Mouse (Mus musculus) mesoderm, embryonic 11.5 days (tissue): ENCODE measurements around the gene Lsm11.

Experiments used
- DNase-seq: peaks from one replicate; pipeline ENCODE4 v3.0.0-alpha.2; 2012; ENCODE audit warnings: low read depth, low spot score

The Lsm11 gene

GRCm38 (mm10) chr11:45944643-45945156 is at the start of gene Lsm11:
Lsm11 (minus strand) TSS chr11:45944935.
- peak; percentile 96 for DNase-seq

- DNase-seq = no peak
These were observed 47.4 kb upstream of the Lsm11 start for GRCm38 (mm10) chr11:45992087-45992486.

- DNase-seq = peak; percentile 27
These were observed 46.9 kb upstream of the Lsm11 start for GRCm38 (mm10) chr11:45991604-45992003.

- no peak for DNase-seq
These were observed 36.1 kb upstream of the Lsm11 start for GRCm38 (mm10) chr11:45980893-45981253.

DNA sequence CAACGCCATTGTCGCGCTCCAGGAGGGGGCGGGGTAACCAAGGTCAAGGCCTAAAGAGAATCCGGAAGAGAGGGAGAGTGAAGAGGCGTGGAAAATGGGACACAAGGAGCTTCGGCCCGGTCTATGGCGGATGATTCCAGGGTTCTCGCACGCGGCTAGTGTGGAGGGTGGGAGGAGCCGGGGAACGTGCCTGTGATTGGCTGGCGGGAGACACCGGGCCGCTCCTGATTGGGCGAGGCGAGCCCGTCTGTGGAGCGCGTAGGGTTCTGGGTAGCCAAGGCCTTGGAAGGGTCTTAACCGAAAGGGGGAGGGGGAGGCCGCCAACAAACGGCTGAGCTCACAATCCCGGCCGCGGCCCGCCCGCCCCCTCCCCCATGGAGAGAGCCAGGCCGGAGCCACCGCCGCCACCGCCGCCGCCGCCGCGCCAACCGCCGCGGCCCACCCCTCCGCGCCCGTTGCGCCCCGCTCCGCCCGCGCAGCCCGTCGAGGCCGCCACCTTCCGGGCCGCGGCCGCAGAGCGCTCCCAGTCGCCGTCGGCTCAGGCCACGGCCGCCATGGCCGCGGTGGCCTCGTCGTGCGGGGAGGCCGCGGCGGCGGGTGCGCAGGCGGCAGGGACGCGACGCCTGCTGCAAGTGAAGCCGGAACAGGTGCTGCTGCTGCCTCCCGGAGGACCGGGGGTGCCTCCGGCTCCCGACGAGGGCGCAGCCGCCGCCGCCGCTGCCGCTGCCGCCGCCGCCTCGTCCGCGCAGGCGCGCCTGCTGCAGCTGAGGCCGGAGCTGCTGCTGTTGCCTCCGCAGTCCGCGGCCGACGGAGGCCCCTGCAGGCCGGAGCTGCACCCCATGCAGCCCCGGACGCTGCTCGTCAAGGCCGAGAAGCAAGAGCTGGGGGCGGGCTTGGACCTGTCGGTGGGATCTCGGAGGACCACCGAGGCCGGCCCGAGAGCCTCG is 35.5 kb upstream of the Lsm11 start, which contains the start of gene Sox30:
Gene Sox30 (plus strand): TSS at position 365 of the 947 bp plus-strand sequence.
- peak; percentile 75 for DNase-seq

DNA sequence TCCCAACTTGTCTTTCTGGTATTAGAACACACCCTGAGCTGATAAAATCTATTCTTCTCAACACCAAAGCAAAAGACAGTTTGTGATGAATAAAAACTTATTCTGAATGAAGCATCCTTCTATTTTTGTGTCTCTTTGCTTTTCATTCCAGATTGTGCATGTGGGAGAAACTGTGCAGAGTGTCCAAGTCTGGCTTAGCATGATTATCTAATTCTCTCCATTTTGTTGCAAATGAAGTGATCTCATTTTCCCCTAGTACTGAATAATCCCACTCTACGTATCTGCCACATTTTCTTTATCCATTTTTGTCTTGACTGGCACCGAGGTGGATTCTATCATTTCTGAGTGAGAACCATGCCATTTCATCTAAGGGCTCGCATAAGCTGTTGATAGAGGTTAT is 31.3 kb upstream of the Lsm11 start:
- no peak for DNase-seq

DNA sequence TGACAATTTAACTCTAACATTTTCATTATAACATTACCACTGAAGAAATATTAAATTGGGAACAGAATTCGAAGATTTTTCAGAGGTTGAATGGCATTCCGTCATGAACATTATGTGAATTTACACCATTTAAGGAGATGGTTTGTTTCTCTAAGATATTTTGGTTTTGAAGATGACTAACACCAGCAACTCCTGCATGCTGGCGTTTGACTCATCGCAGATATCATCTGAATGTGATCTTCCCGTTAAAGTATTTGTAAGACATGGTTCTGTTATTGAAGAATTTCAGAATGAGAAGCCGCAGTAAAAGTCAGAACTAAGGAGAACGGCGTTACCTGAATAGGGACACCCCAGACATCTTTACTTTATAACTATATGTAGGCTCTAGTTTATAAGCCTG is 29.7 kb upstream of the Lsm11 start:
- no peak for DNase-seq

- no peak for DNase-seq
These were observed 28.9 kb upstream of the Lsm11 start for GRCm38 (mm10) chr11:45973635-45974034.

DNA sequence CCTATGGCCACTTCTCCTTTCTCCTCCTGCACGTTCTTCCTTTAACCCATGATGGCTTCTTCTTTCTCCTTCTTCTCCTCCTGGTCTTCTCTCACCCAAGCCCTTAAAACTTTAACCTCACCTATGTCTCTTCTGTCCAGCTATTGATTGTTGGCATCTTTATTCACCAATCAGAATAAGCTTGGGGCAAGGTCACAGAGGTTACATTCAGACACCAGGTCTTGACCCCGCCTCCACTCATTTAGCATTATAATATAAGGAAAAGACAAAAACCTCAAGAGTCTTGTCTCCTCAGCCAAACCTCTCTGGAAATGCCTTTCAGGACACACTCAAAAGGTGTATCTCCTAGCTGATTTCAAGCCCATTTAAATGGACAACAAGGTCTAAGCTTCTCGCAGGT is 23.7 kb upstream of the Lsm11 start:
- DNase-seq = no peak

GRCm38 (mm10) chr11:45966896-45967295 is 22.2 kb upstream of the Lsm11 start:
- DNase-seq = no peak

DNA sequence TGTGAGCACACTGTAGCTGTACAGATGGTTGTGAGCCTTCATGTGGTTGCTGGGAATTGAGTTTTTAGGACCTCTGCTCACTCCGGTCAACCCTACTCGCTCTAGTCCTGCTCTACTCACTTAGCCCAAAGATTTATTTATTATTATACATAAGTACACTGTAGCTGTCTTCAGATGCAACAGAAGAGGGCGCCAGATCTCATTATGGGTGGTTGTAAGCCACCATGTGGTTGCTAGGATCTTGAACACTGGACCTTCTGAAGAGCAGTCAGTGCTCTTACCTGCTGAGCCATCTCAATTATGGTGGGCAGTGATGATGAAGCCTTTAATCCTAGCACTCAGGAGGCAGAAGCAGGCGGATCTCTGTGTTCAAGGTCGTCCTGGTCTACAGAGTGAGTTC is 15.3 kb upstream of the Lsm11 start:
- DNase-seq = no peak

DNA sequence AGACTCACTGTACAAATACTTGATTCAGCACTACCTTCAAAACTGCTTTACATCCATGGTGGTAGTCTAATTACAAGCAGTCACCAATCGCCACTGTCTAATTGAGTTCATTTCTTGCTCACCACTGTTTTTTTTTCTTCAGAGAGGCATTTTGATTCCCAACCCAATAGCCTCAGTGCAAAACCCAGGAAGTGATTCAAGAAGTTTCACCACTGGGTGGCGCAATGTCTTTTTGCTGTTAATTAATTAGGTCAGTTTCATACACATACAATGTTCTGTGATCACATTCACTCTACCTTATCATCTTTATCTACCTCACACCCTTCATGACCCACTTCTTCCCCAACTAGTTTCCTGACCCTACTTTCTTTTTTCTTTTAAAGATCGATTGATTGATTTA is 14.9 kb upstream of the Lsm11 start:
- peak; percentile 10 for DNase-seq

DNA sequence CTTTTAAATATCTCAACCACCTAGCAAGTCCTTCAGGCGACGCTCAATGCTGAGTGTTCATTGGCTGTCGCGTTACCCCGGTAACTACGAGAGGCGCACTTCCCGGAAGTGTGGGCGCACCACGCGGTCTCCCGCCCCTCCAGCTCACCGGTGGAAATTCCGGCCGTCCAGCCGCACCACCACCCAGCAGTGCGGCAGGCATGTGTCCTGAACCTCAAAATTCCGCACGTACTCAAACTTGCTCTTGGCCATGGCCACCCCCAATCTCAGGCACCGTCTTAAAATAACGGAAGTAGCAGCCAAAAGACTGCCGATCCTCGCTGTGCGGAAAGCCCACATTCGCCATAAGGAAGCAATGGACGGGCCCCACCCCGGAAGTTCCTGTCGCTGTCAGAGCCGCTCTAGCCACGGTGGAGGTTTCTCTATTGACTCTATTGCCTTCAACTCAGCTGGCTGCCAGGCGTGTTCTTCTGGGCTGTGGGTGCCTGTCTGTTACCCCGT is 10.4 kb upstream of the Lsm11 start, which contains the start of gene Thg1l:
Gene Thg1l (minus strand): TSS at position 368 of the 501 bp plus-strand sequence.
- peak; percentile 94 for DNase-seq

DNA sequence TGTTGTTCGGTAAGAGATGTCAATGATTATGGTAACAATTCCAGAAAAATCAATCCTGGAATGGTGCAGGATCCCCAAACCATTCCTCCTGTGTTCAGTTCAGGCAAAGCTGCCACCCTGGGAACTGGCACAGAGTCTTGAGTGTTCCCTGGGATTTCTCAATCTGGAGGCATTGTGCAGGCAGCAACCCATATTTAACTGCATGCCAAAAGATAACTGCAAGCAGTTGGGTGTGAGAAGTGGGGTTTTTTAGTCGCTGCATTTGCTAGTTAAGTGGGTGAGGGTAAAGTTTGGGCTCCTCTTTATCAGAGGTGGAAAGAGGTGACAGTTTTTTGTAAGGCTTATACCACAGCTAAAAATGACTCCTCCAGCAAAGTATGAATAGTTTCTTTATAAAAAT is 2.8 kb upstream of the Lsm11 start:
- DNase-seq = no peak

DNA sequence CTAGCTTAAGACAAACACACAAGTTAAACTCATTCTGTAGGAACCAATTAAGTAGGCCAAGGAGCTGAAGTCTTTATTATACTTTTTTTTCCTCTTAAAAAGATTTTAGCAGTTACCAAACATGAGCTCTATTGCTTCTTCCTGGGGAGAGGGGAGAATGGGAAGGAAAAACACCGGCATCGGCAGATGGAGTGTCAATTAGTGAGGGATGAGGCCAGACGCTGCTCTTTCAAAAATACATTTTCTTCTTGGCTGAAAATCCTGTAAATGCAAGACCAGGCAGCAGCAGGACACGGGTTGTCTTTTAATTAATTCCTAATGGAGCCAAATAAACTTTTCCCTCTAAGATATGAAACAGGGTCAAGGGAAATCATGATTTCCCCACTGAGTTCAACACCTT is 2.1 kb upstream of the Lsm11 start:
- no peak for DNase-seq

GRCm38 (mm10) chr11:45943891-45944642 is 668 bp downstream of the Lsm11 start:
- peak; percentile 22 for DNase-seq

DNA sequence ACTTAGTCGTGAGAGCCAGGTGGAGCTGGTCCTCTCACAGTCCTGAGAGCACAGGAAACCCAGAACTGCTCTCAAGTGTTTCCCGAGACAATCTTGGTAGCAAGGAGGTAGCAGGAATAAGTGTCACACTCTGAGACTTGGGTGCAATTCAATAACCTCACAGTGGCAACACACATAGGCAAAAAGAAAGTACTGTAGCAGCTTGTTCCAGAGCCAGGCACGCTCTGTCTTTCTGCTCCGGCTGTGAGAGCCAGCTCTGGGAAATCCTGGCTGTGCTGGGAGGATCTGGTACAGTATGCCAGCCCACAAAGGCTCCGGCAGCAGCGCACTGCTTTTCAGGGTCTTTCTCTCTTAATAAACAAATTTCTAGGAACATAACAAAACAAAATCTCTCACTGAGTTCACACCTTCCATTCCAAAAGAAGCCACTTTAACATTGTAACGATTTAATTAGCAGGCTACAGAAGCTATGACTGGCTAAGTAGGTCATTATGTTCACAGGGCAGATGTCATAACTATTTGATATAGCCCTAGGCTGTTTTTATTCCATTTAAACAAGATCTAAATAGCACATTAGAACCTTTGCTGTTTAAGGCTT is 1.5 kb downstream of the Lsm11 start:
- DNase-seq = no peak

GRCm38 (mm10) chr11:45942281-45942680 is 2.5 kb downstream of the Lsm11 start:
- no peak for DNase-seq

DNA sequence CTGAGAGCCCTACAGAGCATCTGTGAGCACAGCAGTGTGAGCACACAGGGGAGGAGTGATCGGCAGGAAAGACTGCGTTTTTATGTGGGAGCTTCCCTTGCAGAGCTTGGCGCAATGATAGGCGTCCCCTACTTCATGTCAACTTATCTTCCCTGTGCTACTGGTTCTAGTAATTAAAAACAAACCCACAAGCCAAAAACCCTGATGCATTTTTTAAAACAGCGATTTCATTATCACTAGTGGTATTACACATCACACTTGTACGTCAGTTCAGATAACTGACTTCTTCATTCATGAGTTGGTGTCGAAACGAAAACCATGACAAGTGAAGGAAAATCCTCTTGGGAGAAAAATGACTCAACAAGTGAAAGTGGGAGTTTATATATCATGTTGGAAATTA is 5.8 kb downstream of the Lsm11 start:
- DNase-seq = no peak

- no peak for DNase-seq
These were observed 7.3 kb downstream of the Lsm11 start for GRCm38 (mm10) chr11:45937478-45937877.

- no peak for DNase-seq
These were observed 12.0 kb downstream of the Lsm11 start for GRCm38 (mm10) chr11:45932771-45933170.

DNA sequence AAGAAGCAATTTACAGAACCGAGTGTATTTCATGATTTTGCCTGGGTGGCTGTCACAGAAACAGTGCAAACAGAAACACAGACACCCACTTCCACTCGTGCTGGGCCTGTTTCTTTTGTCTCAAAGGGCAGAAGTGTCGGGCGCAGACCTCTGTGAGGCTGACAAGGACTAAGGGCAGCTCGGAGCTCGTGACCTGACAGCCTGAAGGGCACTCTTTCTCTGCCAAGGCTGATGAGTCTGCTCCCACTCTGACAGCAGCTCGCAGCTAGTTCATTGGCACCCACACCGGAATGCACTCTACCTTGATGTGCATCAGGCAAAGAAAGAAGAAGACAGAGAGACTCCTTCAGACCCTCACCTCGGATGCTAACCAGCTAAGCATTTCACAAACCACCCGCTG is 15.2 kb downstream of the Lsm11 start:
- DNase-seq = no peak
